Comparison of ENCODE assay signal across 9 mouse cellular contexts in the genomic region with DNA sequence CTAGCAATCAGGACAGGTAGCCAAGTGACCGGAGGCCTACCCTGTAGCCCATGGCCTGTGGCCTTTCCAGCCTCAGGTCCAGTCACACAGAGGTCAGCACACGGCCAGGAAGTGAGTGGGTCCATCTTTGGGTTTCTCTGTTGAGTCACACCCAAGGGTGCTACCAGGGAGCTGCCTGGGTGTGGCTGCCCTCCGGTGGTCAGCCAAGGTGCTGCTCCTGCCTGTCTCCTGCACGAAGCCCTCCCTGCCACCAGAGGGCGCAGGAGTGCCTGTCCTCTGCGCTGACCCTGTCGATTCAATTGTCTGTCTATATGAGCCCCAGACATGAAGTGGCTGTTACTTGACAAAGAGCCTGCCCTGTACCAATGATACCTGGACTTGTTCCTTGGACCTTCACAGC.
DNase-seq lines count a peak whose midpoint lies in the region; ATAC-seq and TF ChIP-seq lines count a peak whose summit lies in the region.
"Had no signal": no experiment of that assay in that cellular context is flagged by ENCODE, and none has a peak within 500 bp of the region (broad histone marks: within the 10 kb centered on the region; RNA-seq: fewer than 3 reads in every experiment).

No protein-coding gene starts in this region.

- H3K9ac ChIP-seq in intestine, postnatal 0 days (ENCODE audit: low read depth, low read length) = no peak overlapping the region
- H3K9ac ChIP-seq in liver, embryonic 12.5 days = no peak overlapping the region
- H3K9ac ChIP-seq: embryonic facial prominence, embryonic 12.5 days had no signal

- no peak overlapping the region for H3K27ac ChIP-seq in intestine, postnatal 0 days (ENCODE audit: low read depth, low read length)
- H3K27ac ChIP-seq in liver, embryonic 12.5 days = peak overlapping the region; percentile 39; the same call in 1 of the 2 replicates
- no peak overlapping the region for H3K27ac ChIP-seq in testis, adult 2 months (ENCODE audit: control insufficient read depth, insufficient read depth, low read depth, low read length)
- H3K27ac ChIP-seq: embryonic facial prominence, embryonic 12.5 days had no signal

- ATAC-seq in intestine, postnatal 0 days = peak; percentile 71
- ATAC-seq in liver, embryonic 12.5 days = peak; percentile 73

- H3K9me3 ChIP-seq in intestine, postnatal 0 days (ENCODE audit: control insufficient read depth) = no peaks in the 10 kb centered on the region
- no peaks in the 10 kb centered on the region for H3K9me3 ChIP-seq in liver, embryonic 12.5 days (replicated peaks)
- H3K9me3 ChIP-seq: embryonic facial prominence, embryonic 12.5 days had no signal

- DNase-seq in 416B (ENCODE audit: low read depth) (peak; percentile 90), ZHBTc4 (ENCODE audit: low read depth, low spot score) (peak; percentile 91)
- DNase-seq in cerebellum, postnatal 36 days = peak; percentile 83 to 84
- peak; percentile 64 to 75 for DNase-seq in gastrocnemius, postnatal 4 days (ENCODE audit: low spot score in 2 of 2)
- DNase-seq in natural killer cell, adult 2 months (ENCODE audit: low spot score in 2 of 2) = peak; percentile 82 to 86

- TF ChIP-seq POLR2A in testis, adult 2 months (IDR thresholded peaks at IDR 0.05; ENCODE audit: control insufficient read depth, low read depth, low read length) = peak; percentile 20; the same call in 1 of the 2 replicates

- H3K4me3 ChIP-seq in intestine, postnatal 0 days (ENCODE audit: low read depth, low read length) = no peak overlapping the region
- H3K4me3 ChIP-seq in liver, embryonic 12.5 days = no peak overlapping the region
- no peak overlapping the region for H3K4me3 ChIP-seq in testis, adult 2 months (ENCODE audit: control insufficient read depth, low read depth, low read length)
- H3K4me3 ChIP-seq: embryonic facial prominence, embryonic 12.5 days had no signal

- no peak overlapping the region for H3K4me2 ChIP-seq in intestine, postnatal 0 days (replicated peaks; ENCODE audit: low read depth)
- H3K4me2 ChIP-seq in liver, embryonic 12.5 days = peak overlapping the region; percentile 50
- H3K4me2 ChIP-seq: embryonic facial prominence, embryonic 12.5 days had no signal

- no peaks in the 10 kb centered on the region for H3K36me3 ChIP-seq in intestine, postnatal 0 days (ENCODE audit: control insufficient read depth, insufficient read depth)
- H3K36me3 ChIP-seq in liver, embryonic 12.5 days = no peaks in the 10 kb centered on the region
- H3K36me3 ChIP-seq in testis, adult 2 months (ENCODE audit: control insufficient read depth, insufficient read depth, low read length) = no peaks in the 10 kb centered on the region
- H3K36me3 ChIP-seq: embryonic facial prominence, embryonic 12.5 days had no signal

- peak; percentile 100 for TF ChIP-seq CTCF in intestine, postnatal 0 days (IDR thresholded peaks at IDR 0.05; ENCODE audit: low read depth)
- peak; percentile 100 for TF ChIP-seq CTCF in testis, adult 2 months (IDR thresholded peaks at IDR 0.05; ENCODE audit: control insufficient read depth, insufficient read depth, insufficient replicate concordance, low read depth, low read length)

- H3K4me1 ChIP-seq in intestine, postnatal 0 days (replicated peaks; ENCODE audit: control insufficient read depth, insufficient read depth, low read length) = 0 out of 2 replicates have a peak, but pooled peaks cover 3% of the 10 kb centered on the region
- H3K4me1 ChIP-seq in liver, embryonic 12.5 days = peaks cover 46% of the 10 kb centered on the region
- H3K4me1 ChIP-seq in testis, adult 2 months (ENCODE audit: control insufficient read depth, insufficient read depth, low read length) = peaks cover 3% of the 10 kb centered on the region

- no peaks in the 10 kb centered on the region for H3K27me3 ChIP-seq in intestine, postnatal 0 days (replicated peaks; ENCODE audit: control insufficient read depth, insufficient read depth, low read length)
- H3K27me3 ChIP-seq in liver, embryonic 12.5 days (replicated peaks) = 0 out of 2 replicates have a peak, but pooled peaks cover 6% of the 10 kb centered on the region
- no peaks in the 10 kb centered on the region for H3K27me3 ChIP-seq in testis, adult 2 months (ENCODE audit: control insufficient read depth, insufficient read depth, low read length)
- H3K27me3 ChIP-seq: embryonic facial prominence, embryonic 12.5 days had no signal

- WGBS in intestine, postnatal 0 days = 26% methylated on average over 7 of the region's 7 CpGs
- WGBS in liver, embryonic 12.5 days (ENCODE audit: insufficient replicate concordance) = 15% methylated on average over 7 of the region's 7 CpGs
